Mouse (Mus musculus) gastrocnemius, postnatal 14 days (tissue): ENCODE data around the gene Syn3. TPM values are rescaled to one million over a fixed set of nuclear protein-coding genes. Genes with fewer than 3 reads are reported as not detected.
"Not testable (repeated sequence)": the region's sequence is repeated elsewhere in the genome, so short reads cannot be mapped to it uniquely, and the experiment has no call there.

Experiments used
- DNase-seq: peaks from one replicate; pipeline ENCODE4 v3.0.0; 2021; ENCODE audit warnings: mixed read lengths
- intact Hi-C: fragments of 180-260 bp; cut with DNase I; formaldehyde crosslinking; loops from one replicate; pipeline ENCODE4 v1.15.1; 2025; ENCODE audit warnings: low total_unique reads
- total RNA-seq, 2 experiments: library from RNA; stranded (reverse); gene quantifications; 2 replicates each; pipeline ENCODE4 v1.2.3; 2021

Syn3 gene
- total RNA-seq, 2 experiments from 2014 or later, result 0.13 to 0.27 TPM

DNA sequence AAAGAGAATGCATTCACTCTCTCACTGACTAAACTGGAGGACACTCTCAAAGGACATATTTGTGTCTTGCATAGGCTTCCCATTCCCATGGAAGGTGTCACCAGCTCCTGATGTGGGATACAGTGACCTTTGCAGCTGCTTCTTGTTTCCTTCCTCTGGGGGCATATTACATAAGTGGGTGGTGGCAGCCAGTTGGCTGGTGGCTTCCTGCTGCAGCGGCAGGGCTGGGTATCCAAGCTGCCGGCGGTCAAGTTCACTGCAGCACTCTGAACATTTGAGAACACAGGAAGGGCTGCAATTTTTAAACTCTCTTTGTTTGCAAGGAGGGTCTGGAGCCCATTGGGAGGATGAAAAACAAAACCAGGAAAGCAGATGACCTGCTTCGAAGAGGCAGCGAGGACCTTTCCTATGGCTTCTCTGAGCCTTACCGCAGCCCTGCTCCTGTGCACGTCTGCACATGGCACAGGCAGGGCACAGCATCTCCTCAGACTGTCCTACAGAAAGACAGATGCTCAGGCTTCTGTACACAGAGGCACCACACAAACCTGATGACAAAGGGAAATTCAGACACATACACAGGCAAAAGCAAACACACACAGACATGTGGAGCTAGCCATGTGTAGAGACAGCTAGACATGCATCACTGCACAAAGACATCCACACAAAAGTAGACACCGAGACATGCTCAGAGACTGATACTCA, 340.3 kb downstream of the Syn3 start:
- intact Hi-C loops, result no loop called here
- no peak for DNase-seq

DNA sequence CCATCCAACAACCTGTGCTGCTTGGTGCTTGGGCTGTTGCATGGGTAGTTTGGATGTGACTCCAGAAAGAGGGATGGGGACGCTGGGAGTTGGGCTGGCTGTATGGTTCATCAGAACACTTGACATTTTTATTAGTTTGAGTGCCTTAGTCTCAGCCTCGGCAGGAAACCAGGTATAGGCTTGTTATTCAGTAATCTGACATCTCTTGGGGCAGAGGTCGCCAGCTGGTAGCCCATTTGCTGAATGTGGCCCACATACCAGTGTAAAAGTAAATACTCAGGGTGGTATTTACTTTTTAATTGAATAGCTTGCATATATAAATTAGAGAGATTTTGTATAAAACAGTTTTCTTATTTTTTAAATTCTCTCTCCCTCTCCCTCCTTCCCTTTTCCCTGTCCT, 343.4 kb downstream of the Syn3 start:
- intact Hi-C loops, result no loop called here
- no peak for DNase-seq

DNA sequence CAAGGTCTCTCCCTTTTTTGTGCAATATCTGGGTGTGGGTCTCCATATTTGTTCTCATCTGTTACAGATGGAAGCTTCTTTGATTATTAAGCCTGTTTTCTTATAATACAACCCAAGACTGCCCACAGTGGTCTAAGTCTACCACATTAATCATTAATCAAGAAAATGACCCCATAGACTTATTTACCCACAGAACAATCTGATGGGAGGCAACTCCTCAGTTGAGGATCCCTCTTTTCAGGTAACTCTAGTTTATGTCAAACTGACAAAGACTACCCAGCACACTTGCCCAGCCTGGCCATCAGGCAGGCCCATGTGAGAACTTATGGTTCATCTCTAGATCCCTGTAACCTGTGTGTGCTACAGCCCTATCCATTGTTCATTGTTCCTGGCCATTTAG, 345.5 kb downstream of the Syn3 start:
- intact Hi-C loops, result no loop called here
- no peak for DNase-seq

DNA sequence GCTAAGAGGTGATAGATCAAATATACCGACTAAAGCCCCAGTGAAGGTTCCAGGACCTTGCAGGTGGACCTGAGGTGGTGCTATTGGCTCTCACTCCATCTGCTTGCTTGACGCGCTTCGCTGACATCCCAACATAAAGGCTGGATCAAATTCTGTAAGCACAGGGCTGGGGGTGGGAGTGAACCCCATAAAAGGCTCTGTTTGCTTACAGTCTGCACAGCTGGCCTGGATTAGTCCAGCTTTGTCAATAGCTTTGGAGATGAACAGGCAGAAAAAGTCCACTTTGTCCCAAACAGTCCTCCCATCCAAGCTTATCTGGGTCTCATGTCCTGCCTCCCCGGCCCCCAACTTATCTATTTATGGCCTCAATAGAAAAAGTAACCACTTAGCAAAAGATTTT, 347.3 kb downstream of the Syn3 start:
- intact Hi-C loops, result no loop called here

DNA sequence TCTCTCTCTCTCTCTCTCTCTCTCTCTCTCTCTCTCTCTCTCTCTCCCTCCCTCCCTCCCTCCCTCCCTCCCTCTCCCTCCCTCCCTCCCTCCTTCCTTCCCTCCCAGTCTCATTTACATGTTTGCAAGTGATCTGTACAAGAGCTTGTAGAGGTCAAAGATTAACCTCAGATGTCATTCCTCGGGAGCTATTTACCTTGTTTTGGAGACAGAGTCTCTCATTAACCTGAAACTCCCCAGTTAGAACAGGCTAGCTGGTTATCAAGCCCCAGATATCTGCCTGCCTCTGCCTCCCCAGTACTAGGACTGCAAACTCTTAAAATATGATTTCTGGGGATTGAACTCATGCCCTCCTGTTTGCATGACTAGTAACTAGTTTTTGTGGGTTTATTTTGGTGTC, 348.6 kb downstream of the Syn3 start:
- intact Hi-C loops, result no loop called here
- no peak for DNase-seq

More for the DNA sequence above, 347.3 kb downstream of the Syn3 start:
- no peak for DNase-seq

DNA sequence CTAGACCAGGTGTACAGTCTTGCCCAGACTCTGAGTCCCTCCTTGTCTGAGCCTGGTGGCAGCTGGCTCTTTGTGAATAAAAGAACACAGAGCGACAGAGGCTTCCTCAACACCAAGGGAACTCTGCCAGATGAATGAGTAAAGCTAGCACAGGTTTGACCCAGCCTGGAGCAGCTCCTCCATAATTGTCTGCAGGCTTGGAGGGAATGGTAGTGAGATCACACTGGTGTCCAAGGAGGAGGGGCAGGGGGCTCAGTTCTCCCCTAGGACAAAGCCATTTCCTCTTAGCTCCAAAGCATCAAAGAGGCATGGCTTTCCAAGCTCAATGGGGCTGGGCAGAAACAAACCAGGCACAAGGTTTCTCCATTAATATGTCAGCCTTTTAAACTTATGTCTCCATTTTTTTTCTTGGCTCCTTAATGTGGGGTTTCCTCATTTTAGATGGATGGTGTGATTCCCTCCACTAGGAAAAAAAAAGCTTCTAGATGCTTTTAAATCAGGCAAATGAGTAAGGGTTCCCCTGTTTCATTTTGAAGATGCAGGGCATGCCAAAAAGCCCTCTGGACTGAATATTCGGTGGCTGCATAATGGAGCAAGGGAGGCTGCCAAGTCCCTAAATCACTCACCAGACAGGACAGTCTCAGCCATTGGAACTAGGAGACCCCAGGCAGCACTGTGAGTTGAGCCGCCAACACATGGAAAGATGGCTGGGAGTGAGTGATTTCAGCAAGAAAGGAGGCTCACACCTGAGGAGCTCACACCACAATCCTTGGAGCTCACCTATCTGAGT, 349.5 kb downstream of the Syn3 start:
- no peak for DNase-seq
- intact Hi-C loops, result no loop called here

DNA sequence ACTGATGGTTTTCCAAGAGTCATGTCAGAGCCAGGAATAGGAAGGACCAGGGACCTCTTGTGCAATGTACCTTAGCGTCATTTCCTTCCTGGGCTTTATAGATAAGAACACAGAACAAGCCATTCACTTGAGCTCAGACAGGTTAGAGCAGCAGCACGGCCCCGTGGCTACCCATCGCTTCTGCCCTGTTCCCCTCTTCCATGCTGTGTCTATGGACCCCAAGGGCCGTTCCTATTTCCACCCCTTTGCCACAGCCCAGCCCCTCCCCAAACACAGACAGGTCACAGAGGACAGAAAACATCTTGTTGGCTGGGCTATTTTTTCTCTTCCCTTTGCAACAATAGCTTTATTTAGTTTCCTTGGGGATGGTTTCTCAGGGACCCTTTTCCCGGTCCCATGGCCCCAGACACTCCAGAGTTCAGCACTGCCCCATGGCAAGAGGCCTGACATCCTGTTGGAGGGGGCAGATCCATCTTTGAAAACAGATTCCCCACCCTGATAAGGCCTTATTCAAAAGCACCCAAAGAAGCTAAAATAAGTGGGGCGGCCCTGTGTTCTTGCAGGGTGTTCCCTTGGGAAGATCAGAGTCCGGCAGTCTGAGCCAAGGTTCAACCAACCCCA, 359.5 kb downstream of the Syn3 start:
- no peak for DNase-seq
- intact Hi-C loops, result loop anchor here (5.0 kb wide), 1 partner anchor 577 kb away; no protein-coding TSS in a partner anchor

DNA sequence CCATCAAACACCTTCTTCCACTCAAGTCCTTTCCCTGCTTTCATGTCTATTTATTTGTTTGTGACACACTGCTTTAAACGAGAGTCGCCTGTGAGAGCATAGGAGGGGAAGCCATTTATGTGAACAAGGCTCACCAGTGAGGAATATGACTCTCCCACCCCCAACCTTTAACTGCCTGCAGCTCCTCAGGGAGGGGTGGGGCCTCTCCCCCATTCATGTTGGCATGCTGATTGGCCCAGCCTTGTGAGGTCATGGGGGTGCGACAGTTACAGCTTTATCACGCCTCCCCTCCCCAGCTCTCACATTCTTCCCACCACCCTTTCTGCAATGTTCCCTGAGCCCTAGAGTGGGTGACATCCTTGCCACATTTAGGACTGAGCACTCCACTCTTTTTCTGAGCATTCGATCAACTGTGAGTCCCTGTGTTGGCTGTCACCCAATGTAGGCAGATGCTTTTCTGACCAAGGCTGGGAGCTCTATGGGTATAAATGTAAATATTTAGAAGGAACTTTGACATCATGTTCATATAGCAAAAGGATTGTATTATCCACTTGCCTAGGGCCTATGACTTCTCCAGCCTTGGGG, 361.0 kb downstream of the Syn3 start:
- DNase-seq, result no peak
- intact Hi-C loops, result loop anchor here (5.0 kb wide), 1 partner anchor 575 kb away; no protein-coding TSS in a partner anchor

DNA sequence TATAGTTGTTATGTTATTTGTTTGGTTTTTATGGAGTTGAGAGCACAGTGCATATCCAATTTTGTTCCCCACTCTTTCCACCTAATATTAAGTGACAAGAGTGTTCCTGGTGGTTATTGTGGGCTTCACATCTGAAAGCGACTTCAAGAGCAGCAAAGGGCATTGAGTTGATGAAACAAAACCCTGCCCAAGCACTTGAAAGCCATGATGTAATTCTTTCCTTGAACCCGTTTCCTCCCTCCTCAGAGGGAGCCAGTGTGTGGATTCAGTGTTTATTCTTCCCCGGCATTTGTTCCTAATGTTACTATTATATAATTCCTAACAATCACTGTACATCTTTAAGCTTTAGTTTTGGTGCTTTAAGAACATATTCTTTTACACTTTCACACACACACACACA, 361.6 kb downstream of the Syn3 start:
- no peak for DNase-seq
- intact Hi-C loops, result loop anchor here (5.0 kb wide), 1 partner anchor 575 kb away; no protein-coding TSS in a partner anchor

DNA sequence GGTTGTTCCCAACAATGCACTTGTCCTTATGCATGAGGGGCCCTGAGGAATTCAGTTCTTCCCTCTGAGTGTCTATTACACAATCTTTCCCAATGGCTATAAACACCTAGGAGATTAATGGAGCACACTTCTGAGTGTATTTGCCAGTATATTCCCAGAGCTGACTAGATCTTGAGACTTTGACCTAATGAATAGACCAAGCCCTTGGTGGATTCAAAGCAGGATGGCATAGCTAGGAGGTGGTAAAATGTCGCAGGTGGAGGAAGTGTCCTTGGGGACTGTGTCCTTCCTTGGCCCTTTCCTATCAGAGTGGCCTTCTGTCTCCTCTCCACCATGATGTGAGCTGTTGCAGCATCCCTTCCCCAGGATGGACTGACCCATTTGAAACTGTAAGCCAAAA, 362.4 kb downstream of the Syn3 start:
- no peak for DNase-seq
- intact Hi-C loops, result loop anchor here (5.0 kb wide), 1 partner anchor 574 kb away; no protein-coding TSS in a partner anchor

DNA sequence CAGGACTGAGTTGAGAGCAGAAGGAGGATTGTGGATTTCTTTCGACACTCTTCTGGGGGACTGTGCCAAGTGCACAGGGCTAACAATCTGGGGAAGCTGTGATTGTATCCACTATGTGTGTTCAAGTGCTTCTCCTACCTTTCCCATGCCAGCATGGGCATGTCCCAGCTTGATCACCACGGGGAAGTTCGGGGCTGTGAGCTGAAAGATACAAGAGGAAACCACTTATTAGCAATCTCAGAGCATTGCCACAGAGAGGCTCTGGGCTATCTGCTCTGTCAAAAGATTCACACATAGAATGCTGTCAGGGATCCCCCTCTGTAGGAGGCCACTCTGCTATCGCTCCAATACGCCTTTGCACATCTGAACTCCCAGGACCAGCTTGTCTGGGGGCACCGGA, 363.8 kb downstream of the Syn3 start:
- intact Hi-C loops, result loop anchor here (5.0 kb wide), 1 partner anchor 573 kb away; no protein-coding TSS in a partner anchor
- no peak for DNase-seq

DNA sequence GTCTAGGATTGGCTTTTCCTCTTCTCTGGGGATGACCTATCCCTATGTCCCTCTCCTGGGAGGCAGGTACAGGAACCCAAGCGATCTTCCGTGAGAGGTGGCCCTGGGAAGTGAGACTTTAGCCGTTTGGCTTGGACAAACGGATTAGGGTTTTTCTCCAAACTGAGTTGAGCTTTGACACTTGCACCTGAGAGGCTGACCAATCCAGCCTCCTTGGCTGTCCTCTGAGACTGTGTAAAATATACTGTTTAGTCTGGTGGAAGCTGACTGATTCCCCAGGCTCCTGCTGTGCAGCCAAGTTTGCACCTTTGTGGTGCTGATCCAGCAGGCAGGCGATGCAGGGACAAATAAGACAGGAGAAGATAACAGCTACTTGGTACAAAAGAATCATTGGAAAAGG, 364.4 kb downstream of the Syn3 start:
- intact Hi-C loops, result no loop called here
- no peak for DNase-seq

DNA sequence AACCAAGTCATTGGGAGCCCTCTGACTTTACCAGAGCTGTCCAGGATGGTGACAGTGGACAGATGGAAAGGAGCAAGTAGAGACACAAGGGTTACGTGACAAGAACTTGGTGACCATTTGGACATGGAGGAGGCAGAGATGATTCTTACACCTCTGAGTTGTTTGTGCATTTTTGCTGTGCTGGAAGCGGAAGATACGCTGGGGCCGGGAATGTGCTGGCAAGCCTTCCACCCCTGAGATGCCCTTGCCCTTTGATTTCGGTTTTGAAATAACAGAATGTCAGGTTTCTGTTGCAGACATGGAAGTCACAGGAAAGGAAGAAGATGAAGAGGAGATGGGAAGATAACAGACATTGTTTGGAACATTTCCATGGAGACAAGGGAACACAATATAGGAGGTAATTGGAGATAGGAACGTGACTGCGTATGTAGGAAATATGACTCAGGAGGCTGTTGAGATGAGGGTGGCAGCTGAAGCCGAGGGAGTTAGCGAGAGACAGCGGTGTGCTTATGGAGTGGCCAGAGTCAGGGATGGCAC, 366.2 kb downstream of the Syn3 start:
- DNase-seq, result no peak
- intact Hi-C loops, result no loop called here

DNA sequence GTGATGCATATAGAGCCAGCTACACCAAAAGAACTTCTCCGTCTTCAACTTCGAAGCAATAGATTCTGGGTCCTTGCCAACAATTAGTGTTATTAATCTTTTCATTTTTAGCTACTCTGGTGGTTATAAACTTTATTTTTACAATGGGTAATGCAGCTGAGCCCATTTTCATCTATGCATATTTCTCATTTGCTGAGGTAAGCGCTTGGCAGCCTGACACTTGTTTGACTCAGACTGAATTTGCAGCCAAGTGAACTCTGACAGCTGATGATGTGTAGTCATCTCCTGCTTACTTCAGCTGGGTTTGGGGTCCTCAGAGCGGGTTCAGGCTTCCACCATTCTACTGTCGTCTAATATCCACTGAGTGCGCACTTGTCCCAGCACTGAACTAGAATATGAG, 369.6 kb downstream of the Syn3 start:
- intact Hi-C loops, result no loop called here
- no peak for DNase-seq

DNA sequence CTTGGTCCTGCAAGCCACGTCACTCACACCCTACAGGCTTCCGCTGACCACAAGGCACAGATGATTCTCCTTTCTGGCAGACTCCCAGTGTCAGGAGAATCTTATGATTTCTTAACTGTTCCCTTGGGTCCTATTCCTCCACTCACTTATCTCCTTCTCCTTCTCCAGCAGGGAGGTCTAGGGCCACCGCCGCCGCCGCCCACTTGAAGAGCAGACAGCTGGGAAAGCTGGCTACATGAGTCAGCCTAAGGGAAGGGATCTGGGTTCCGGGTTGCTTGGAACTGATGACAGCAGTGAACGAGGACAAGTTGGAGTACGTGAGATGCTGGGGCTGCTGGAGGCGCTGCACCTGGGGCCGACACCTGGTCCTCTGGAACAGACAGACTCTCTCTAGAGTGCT, 372.2 kb downstream of the Syn3 start:
- intact Hi-C loops, result no loop called here

DNA sequence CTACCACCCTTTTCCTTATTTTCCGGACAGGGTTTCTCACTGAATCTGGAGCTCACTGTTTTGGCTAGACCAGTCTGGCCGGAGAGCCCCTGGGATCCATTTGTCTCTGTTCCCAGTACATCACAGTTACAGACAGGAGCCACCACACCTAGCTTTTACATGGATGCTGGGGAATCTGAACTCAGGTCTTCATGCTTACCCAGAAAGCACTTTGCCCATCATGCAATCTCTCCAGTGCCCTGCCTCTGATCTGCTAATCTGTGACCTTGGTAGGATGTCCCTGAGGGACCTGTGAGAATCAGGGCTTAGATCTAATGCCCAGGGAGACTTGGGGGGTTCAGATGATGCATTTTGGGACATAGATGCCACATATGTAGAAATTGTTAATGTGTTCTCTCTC, 373.3 kb downstream of the Syn3 start:
- intact Hi-C loops, result no loop called here

More for the DNA sequence above, 372.2 kb downstream of the Syn3 start:
- peak; percentile 62 for DNase-seq

DNA sequence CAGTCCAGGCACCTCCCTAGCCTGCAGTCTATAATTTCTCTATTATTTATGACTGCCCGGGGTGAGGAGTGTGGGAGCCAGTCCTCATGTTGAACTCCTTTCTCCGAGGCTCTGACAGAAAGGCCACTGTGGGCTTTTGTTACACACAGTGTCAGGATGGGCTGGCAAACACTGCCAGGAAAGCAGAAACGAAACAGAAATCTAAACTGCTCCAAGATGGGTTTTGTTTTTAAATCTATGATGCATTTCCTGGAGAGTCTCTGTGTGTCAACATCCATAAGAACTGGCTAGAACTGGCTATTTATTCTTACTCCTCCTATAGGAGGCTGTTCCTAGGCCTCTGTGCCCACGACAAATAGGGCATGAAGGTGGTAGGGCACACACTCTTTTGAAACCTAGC, 374.6 kb downstream of the Syn3 start:
- DNase-seq, result no peak
- intact Hi-C loops, result no loop called here

More for the DNA sequence above, 373.3 kb downstream of the Syn3 start:
- no peak for DNase-seq

DNA sequence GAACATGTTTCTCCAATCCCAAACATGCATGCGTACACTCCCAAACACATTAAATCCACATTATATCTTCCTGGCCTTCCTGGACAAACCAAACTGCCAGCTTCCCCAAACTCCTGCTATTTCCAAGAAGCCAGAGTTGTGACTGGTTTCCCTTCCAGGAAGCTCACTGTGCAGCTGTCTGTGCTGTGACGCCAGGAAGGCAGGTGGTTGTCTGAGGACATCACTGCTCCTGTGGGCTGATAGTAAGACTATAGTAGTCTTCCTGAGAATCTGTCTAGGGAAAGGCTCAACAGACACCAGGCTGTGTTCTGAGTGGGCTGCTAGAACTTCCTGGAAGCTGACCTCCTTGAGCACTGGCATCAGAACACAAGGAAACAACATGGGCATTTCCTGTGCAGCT, 375.5 kb downstream of the Syn3 start:
- intact Hi-C loops, result no loop called here

DNA sequence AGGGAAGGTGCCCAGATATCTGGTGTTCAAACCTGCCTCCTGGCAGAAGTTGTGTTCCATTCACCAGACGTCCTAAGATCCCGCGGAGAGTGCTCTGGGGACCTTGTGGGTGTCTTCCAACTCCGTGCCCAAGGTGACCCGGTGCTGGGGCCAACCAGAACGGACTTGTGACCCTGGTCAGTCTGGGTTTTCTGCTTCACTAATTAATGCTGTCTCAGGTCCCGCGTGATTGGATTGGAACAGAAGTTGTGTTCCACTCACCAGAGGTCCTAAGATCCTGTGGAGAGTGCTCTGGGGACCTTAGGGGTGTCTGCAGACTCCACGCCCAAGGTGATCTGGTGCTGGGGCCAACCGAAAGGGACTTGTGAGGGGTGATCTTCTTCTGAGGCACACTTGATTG, 376.2 kb downstream of the Syn3 start:
- DNase-seq, intact Hi-C loops: not testable (repeated sequence)

More for the DNA sequence above, 375.5 kb downstream of the Syn3 start:
- DNase-seq, result no peak

DNA sequence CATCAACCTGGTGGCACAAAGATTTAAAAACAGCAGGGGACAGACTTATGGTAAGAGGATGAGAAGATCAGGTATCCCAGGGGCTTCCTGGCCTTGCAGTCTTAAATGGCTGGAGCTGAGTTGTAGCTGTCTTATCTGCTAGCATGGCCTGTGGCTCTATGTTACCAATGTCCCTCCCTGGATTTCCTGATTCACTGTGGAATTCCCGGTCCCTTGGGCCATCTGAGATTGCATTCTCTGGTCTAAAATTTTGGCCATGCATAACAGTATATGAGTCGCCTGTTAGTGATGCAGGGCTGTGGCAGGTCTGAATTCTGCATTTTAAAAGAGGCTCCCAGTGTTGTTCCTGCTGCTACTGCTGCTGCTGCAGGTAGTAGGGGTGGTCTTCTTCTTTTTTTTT, 382.4 kb downstream of the Syn3 start:
- intact Hi-C loops, result no loop called here
- no peak for DNase-seq
